Mouse (Mus musculus): ENCODE measurements around the gene B3gat3.

DNA sequence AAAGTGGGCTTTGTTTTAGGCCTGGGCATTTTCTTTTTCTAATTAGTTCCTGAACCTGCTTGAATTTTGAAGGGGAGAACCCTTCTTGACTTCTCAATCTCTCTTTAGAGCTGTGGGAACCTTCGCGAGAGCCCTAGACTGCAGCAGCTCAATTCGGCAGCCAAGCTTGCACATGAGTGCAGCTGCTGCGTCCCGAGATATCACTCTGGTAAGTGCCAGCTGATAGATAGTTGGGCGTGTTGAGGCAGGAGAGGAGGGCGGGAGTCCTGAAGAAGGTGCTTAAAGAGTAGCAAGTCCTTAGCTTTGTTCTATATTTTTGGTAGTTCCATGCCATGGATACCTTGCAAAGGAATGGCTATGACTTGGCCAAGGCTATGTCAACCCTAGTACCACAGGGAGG is 26.8 kb downstream of the B3gat3 start:
- TF ChIP-seq MYOD1 (IDR thresholded peaks at IDR 0.05; ENCODE audit: control insufficient read depth in 1 of 3, insufficient read length in 2 of 3, low read depth in 2 of 3) (no peak), MYOG (IDR thresholded peaks at IDR 0.05; ENCODE audit: control insufficient read depth in 1 of 3, insufficient read depth in 1 of 3, insufficient read length in 2 of 3, low read depth in 2 of 3) (no peak), MAX (IDR thresholded peaks at IDR 0.05; ENCODE audit: low read depth) (no peak)
